Mouse (Mus musculus): ENCODE results near the gene Tbc1d16. TPM values are rescaled to one million over a fixed set of nuclear protein-coding genes. Genes with fewer than 3 reads are reported as not detected.

Gene Tbc1d16
- polyA plus RNA-seq, 1 experiment from 2014 or later = 15.6 TPM

GRCm38 (mm10) chr11:119125929-119126861, 102.1 kb downstream of the Tbc1d16 start:
- H3K4me2 ChIP-seq (ENCODE audit: low read depth, low read length) = peak overlapping the region; percentile 35
- H3K4me1 ChIP-seq (ENCODE audit: control insufficient read depth, insufficient read depth, low read length) = peaks cover 48% of the 10 kb centered on the region
- H3K36me3 ChIP-seq (ENCODE audit: control insufficient read depth, insufficient read depth) = no peaks in the 10 kb centered on the region
- H3K9me3 ChIP-seq (replicated peaks; ENCODE audit: control insufficient read depth, low read length) = no peaks in the 10 kb centered on the region
- H3K27me3 ChIP-seq (ENCODE audit: control insufficient read depth, insufficient read depth, low read length) = no peaks in the 10 kb centered on the region
- H3K4me3 ChIP-seq (ENCODE audit: low read length) = no peak overlapping the region
- WGBS = 33% methylated on average over 23 of the region's 23 CpGs
- peak; percentile 77 for ATAC-seq (replicated peaks; ENCODE audit: extremely low read depth, insufficient read depth, low FRiP score)
- peak overlapping the region; percentile 69 for H3K27ac ChIP-seq (ENCODE audit: low read length)
- H3K9ac ChIP-seq (ENCODE audit: low read length) = peak overlapping the region; percentile 47; the same call in 1 of the 2 replicates

GRCm38 (mm10) chr11:119124536-119124935, 103.8 kb downstream of the Tbc1d16 start:
- ATAC-seq (replicated peaks; ENCODE audit: extremely low read depth, insufficient read depth, low FRiP score) = no peak
- H3K36me3 ChIP-seq (ENCODE audit: control insufficient read depth, insufficient read depth) = no peaks in the 10 kb centered on the region
- no peak overlapping the region for H3K9ac ChIP-seq (ENCODE audit: low read length)
- no peaks in the 10 kb centered on the region for H3K27me3 ChIP-seq (ENCODE audit: control insufficient read depth, insufficient read depth, low read length)
- H3K9me3 ChIP-seq (replicated peaks; ENCODE audit: control insufficient read depth, low read length) = no peaks in the 10 kb centered on the region
- H3K4me1 ChIP-seq (ENCODE audit: control insufficient read depth, insufficient read depth, low read length) = peaks cover 45% of the 10 kb centered on the region
- H3K4me3 ChIP-seq (ENCODE audit: low read length) = no peak overlapping the region
- H3K4me2 ChIP-seq (ENCODE audit: low read depth, low read length) = no peak overlapping the region
- no peak overlapping the region for H3K27ac ChIP-seq (ENCODE audit: low read length)
- 86% methylated on average over 6 of the region's 6 CpGs for WGBS

- H3K27me3 ChIP-seq (ENCODE audit: control insufficient read depth, insufficient read depth, low read length) = no peaks in the 10 kb centered on the region
- H3K27ac ChIP-seq (ENCODE audit: low read length) = no peak overlapping the region
- peaks cover 41% of the 10 kb centered on the region for H3K4me1 ChIP-seq (ENCODE audit: control insufficient read depth, insufficient read depth, low read length)
- no peaks in the 10 kb centered on the region for H3K9me3 ChIP-seq (replicated peaks; ENCODE audit: control insufficient read depth, low read length)
- ATAC-seq (replicated peaks; ENCODE audit: extremely low read depth, insufficient read depth, low FRiP score) = no peak
- H3K36me3 ChIP-seq (ENCODE audit: control insufficient read depth, insufficient read depth) = no peaks in the 10 kb centered on the region
- H3K9ac ChIP-seq (ENCODE audit: low read length) = no peak overlapping the region
- 65% methylated on average over 5 of the region's 5 CpGs for WGBS
- no peak overlapping the region for H3K4me2 ChIP-seq (ENCODE audit: low read depth, low read length)
- no peak overlapping the region for H3K4me3 ChIP-seq (ENCODE audit: low read length)
These were observed 104.6 kb downstream of the Tbc1d16 start for GRCm38 (mm10) chr11:119123522-119124319.

- Histone ChIP-seq H3K27me3 (ENCODE audit: control insufficient read depth, insufficient read depth, low read length) (no peaks in the 10 kb centered on the region), H3K9me3 (replicated peaks; ENCODE audit: control insufficient read depth, low read length) (no peaks in the 10 kb centered on the region), H3K4me2 (ENCODE audit: low read depth, low read length) (no peak overlapping the region), H3K9ac (ENCODE audit: low read length) (no peak overlapping the region), H3K27ac (ENCODE audit: low read length) (no peak overlapping the region), H3K36me3 (ENCODE audit: control insufficient read depth, insufficient read depth) (no peaks in the 10 kb centered on the region), H3K4me1 (ENCODE audit: control insufficient read depth, insufficient read depth, low read length) (peaks cover 28% of the 10 kb centered on the region), H3K4me3 (ENCODE audit: low read length) (no peak overlapping the region)
- WGBS = 78% methylated on average over 5 of the region's 5 CpGs
- no peak for ATAC-seq (replicated peaks; ENCODE audit: extremely low read depth, insufficient read depth, low FRiP score)
These were observed 105.9 kb downstream of the Tbc1d16 start for GRCm38 (mm10) chr11:119122396-119122795.

GRCm38 (mm10) chr11:119118905-119119304, 109.4 kb downstream of the Tbc1d16 start:
- no peak overlapping the region for H3K4me2 ChIP-seq (ENCODE audit: low read depth, low read length)
- H3K4me1 ChIP-seq (ENCODE audit: control insufficient read depth, insufficient read depth, low read length) = peaks cover 4% of the 10 kb centered on the region
- no peak overlapping the region for H3K4me3 ChIP-seq (ENCODE audit: low read length)
- no peak overlapping the region for H3K9ac ChIP-seq (ENCODE audit: low read length)
- peak; percentile 20; the same call in 1 of the 2 replicates for ATAC-seq (replicated peaks; ENCODE audit: extremely low read depth, insufficient read depth, low FRiP score)
- H3K27ac ChIP-seq (ENCODE audit: low read length) = no peak overlapping the region
- H3K27me3 ChIP-seq (ENCODE audit: control insufficient read depth, insufficient read depth, low read length) = no peaks in the 10 kb centered on the region
- 33% methylated on average over 7 of the region's 7 CpGs for WGBS
- no peaks in the 10 kb centered on the region for H3K9me3 ChIP-seq (replicated peaks; ENCODE audit: control insufficient read depth, low read length)
- H3K36me3 ChIP-seq (ENCODE audit: control insufficient read depth, insufficient read depth) = no peaks in the 10 kb centered on the region

GRCm38 (mm10) chr11:119117945-119118344, 110.4 kb downstream of the Tbc1d16 start:
- ATAC-seq (replicated peaks; ENCODE audit: extremely low read depth, insufficient read depth, low FRiP score) = no peak
- Histone ChIP-seq H3K9me3 (replicated peaks; ENCODE audit: control insufficient read depth, low read length) (no peaks in the 10 kb centered on the region), H3K9ac (ENCODE audit: low read length) (no peak overlapping the region), H3K4me1 (ENCODE audit: control insufficient read depth, insufficient read depth, low read length) (peaks cover 3% of the 10 kb centered on the region; the same call in 1 of the 2 replicates), H3K4me3 (ENCODE audit: low read length) (no peak overlapping the region), H3K4me2 (ENCODE audit: low read depth, low read length) (no peak overlapping the region), H3K27me3 (ENCODE audit: control insufficient read depth, insufficient read depth, low read length) (no peaks in the 10 kb centered on the region), H3K27ac (ENCODE audit: low read length) (no peak overlapping the region), H3K36me3 (ENCODE audit: control insufficient read depth, insufficient read depth) (no peaks in the 10 kb centered on the region)
- WGBS = 61% methylated on average over 7 of the region's 7 CpGs

- H3K9me3 ChIP-seq (replicated peaks; ENCODE audit: control insufficient read depth, low read length) = no peaks in the 10 kb centered on the region
- no peak overlapping the region for H3K27ac ChIP-seq (ENCODE audit: low read length)
- no peak for ATAC-seq (replicated peaks; ENCODE audit: extremely low read depth, insufficient read depth, low FRiP score)
- no peak overlapping the region for H3K9ac ChIP-seq (ENCODE audit: low read length)
- 62% methylated on average over 4 of the region's 4 CpGs for WGBS
- H3K36me3 ChIP-seq (ENCODE audit: control insufficient read depth, insufficient read depth) = no peaks in the 10 kb centered on the region
- no peak overlapping the region for H3K4me3 ChIP-seq (ENCODE audit: low read length)
- no peak overlapping the region for H3K4me2 ChIP-seq (ENCODE audit: low read depth, low read length)
- H3K27me3 ChIP-seq (ENCODE audit: control insufficient read depth, insufficient read depth, low read length) = no peaks in the 10 kb centered on the region
- peaks cover 3% of the 10 kb centered on the region; the same call in 1 of the 2 replicates for H3K4me1 ChIP-seq (ENCODE audit: control insufficient read depth, insufficient read depth, low read length)
These were observed 111.3 kb downstream of the Tbc1d16 start for GRCm38 (mm10) chr11:119116992-119117391.

GRCm38 (mm10) chr11:119112721-119113120, 115.6 kb downstream of the Tbc1d16 start:
- Histone ChIP-seq H3K36me3 (ENCODE audit: control insufficient read depth, insufficient read depth) (no peaks in the 10 kb centered on the region), H3K9ac (ENCODE audit: low read length) (no peak overlapping the region), H3K27me3 (ENCODE audit: control insufficient read depth, insufficient read depth, low read length) (no peaks in the 10 kb centered on the region), H3K9me3 (replicated peaks; ENCODE audit: control insufficient read depth, low read length) (no peaks in the 10 kb centered on the region), H3K27ac (ENCODE audit: low read length) (no peak overlapping the region), H3K4me2 (ENCODE audit: low read depth, low read length) (no peak overlapping the region), H3K4me3 (ENCODE audit: low read length) (no peak overlapping the region), H3K4me1 (ENCODE audit: control insufficient read depth, insufficient read depth, low read length) (peaks cover 3% of the 10 kb centered on the region; the same call in 1 of the 2 replicates)
- no peak for ATAC-seq (replicated peaks; ENCODE audit: extremely low read depth, insufficient read depth, low FRiP score)

GRCm38 (mm10) chr11:119111345-119111744, 117.0 kb downstream of the Tbc1d16 start:
- Histone ChIP-seq H3K9ac (ENCODE audit: low read length) (no peak overlapping the region), H3K27me3 (ENCODE audit: control insufficient read depth, insufficient read depth, low read length) (no peaks in the 10 kb centered on the region), H3K4me2 (ENCODE audit: low read depth, low read length) (no peak overlapping the region), H3K27ac (ENCODE audit: low read length) (no peak overlapping the region), H3K9me3 (replicated peaks; ENCODE audit: control insufficient read depth, low read length) (no peaks in the 10 kb centered on the region), H3K36me3 (ENCODE audit: control insufficient read depth, insufficient read depth) (no peaks in the 10 kb centered on the region), H3K4me1 (ENCODE audit: control insufficient read depth, insufficient read depth, low read length) (peaks cover under 1% of the 10 kb centered on the region), H3K4me3 (ENCODE audit: low read length) (no peak overlapping the region)
- 14% methylated on average over 7 of the region's 7 CpGs for WGBS
- no peak for ATAC-seq (replicated peaks; ENCODE audit: extremely low read depth, insufficient read depth, low FRiP score)

Measured in heart, embryonic 16.5 days (tissue).